Mouse (Mus musculus): ENCODE results near the gene Gm20388.

- TF ChIP-seq CTCF (IDR thresholded peaks at IDR 0.05; ENCODE audit: low read depth, low read length) (no peak), TAL1 (conservative IDR thresholded peaks at IDR 0.05; ENCODE audit: low read depth, low read length) (no peak), GATA1 (IDR thresholded peaks at IDR 0.05; ENCODE audit: borderline replicate concordance, low read length) (no peak), POLR2AphosphoS5 (IDR thresholded peaks at IDR 0.05; ENCODE audit: insufficient replicate concordance, low read depth, low read length) (no peak), GATA2 (IDR thresholded peaks at IDR 0.05; ENCODE audit: borderline replicate concordance, low read depth, low read length) (no peak)
Measured at GRCm38 (mm10) chr8:121115136-121115535, 1204.5 kb downstream of the Gm20388 start.

Measured in G1E (cell line).